Mouse (Mus musculus) adrenal gland, postnatal 4 days (tissue): ENCODE data around the gene Rgsl1. TPM values are rescaled to one million over a fixed set of nuclear protein-coding genes. Genes with fewer than 3 reads are reported as not detected.
"Not testable (repeated sequence)": the region's sequence is repeated elsewhere in the genome, so short reads cannot be mapped to it uniquely, and the experiment has no call there.

Experiments
- DNase-seq, 2 experiments: peaks; one replicate each; pipeline ENCODE4 v3.0.0; 2021 to 2022; ENCODE audit warnings: low spot score in 2 of 2, mixed read lengths in 2 of 2
- long read RNA-seq, 2 experiments: library from polyadenylated mRNA; stranded (forward); transcript quantifications; one replicate each; pipeline ENCODE4 v2.0.0; 2021
- total RNA-seq, 2 experiments: library from RNA; stranded (reverse); gene quantifications; 2 replicates each; pipeline ENCODE4 v1.2.3; 2021

The Rgsl1 gene
- under 1 TPM in 1 of 2 experiments, not detected in 1; 0.11 TPM for total RNA-seq
- long read RNA-seq, experiment 1, result 0 reads
- long read RNA-seq, experiment 2, result 0 reads

DNA sequence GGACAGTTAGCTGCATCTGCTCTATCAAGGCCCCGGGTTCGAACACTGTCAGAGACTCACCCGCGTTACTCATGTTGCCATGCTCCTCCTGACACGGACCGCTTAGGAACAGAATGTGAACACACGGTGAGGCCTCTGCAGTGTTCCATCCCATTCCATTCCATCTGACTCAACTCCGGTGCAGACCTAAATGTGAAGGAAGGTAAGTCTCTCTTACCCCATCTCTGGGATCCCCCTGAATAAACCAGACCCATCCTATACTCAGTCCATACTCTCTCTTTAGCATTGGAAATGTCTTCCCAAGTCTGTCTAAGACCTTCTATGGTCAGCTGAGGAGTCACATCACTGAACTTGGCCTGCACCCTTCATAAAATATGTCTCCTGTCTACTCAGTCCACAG, at the start of gene Rgsl1:
Gene Rgsl1 (minus strand): TSS at position 101 of the 400 bp plus-strand sequence.
- DNase-seq, result no peak

DNA sequence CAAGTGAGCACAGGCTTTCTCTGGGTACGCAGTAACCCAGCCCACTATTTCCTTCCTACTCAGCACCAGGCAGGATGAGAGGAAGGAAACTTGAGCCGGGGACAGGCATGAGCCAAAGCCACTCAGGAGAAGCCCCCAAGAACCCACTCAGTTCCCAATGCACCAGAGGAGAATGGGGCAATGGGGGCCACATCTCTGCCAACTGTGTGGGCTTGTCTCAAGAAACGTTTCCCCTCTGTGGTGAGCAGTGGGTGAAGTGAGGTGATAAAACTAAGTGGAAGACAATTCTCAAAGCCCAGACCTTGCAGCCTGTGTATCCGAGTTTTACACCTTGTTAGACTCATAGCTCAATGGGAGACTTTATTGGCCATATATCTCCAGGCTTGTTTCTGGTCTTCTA, 47.5 kb upstream of the Rgsl1 start, which contains the start of gene Teddm1a:
Gene Teddm1a (plus strand): TSS at position 301 of the 400 bp plus-strand sequence.
- DNase-seq, result no peak

DNA sequence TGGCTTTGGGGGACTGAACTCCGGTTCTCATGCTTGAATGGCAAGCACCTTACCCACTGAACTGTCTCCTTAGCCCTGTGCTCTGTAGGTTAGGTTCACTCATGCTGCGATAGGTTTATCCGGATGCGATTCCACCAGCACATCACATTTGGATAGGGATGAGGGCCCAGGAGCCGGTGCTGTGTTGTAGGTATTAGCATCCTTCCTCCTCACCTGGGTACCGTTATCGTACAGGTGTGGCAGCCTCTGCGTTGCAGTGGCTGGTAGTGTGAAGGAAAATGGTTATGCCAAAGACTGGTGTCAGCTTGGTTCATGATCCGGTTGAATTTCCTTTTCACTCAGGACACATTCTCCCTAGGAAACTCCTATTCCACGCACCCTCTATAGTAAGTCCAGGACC, 46.2 kb upstream of the Rgsl1 start:
- DNase-seq, result no peak

DNA sequence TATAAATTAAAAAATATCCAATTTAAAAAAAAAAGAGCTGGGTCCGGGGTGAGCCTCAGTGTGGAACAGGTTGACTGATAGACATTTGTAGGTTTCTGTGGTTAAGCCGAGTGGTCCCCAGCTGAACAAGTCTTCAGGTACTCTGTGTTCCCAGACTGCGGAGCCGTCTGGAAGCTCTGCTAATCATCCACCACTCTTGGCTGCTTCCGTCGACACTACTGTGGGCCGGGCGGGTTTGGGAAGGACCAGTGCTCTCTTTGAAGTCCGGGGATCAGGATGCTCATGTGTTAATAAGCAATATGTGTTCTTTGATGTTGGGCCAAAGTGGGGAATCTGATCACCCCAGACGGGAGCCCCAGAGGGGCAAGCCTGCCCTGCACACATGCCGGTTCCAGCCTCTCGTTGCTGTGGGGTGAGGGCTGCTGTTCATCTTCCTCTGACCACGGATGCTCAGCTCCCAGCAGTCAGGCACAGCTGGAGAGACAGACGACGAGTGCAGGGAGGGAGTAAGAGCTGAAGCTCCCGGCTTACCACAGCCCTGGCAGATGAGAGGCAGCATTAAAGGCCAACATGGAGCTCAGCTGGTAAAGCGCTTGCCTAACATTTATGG, 42.2 kb upstream of the Rgsl1 start:
- no peak for DNase-seq

DNA sequence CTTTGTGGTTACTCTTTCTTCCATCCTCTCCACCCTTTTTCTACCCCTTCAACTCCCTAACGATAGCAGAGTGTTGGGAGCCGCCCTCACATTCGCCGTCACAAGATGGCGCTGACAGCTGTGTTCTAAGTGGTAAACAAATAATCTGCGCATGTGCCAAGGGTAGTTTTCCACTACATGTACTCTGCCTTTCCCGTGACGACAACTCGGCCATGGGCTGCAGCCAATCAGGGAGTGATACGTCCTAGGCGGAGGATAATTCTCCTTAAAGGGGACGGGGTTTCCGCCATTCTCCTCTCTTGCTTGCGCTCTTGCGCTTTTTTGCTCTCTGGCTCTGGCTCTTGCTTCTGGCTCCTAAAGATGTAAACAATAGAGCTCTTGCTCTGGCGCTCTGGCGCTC, 36.4 kb upstream of the Rgsl1 start:
- DNase-seq, result not testable (repeated sequence)

DNA sequence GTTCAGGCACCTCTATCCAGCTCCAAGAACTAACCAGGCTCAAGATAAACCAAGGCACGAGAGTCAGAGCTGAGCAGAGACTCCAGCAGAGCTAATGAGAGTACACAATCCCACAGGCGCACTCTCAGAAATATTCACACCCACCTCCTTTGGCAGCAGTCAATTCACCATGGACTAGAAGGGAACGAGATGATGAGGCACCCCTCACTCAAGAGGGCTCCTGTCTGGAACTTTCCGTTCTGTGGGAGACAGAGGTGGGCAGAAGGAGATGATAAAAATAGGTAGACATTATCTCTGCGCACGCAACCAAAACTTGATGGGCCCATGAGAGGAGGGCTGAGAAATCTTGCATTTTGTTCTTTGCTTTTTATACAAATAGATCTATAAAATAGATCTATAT, 30.1 kb upstream of the Rgsl1 start, which contains the start of gene Teddm1b:
Gene Teddm1b (plus strand): TSS at position 301 of the 400 bp plus-strand sequence.
- DNase-seq, result no peak

DNA sequence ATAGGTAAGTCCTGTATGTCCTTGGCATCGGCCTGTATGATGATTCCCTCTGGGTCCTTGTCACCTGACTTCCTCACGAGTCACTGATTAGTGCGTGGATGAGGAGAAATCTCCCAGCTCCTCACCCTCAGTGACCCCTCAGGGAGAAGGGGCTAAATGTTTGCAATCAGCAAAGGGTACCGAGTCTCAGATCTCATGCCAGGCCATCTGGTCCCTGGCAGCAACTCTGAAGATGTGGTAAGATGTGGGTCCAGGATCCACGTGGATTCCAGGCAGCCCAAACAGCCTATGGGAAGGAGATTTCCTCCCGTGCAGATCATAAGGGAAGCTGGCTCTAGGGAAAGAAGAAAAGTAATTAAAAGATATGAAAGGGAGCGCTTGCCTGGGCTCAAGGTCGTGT, 12.0 kb upstream of the Rgsl1 start:
- DNase-seq, result no peak

DNA sequence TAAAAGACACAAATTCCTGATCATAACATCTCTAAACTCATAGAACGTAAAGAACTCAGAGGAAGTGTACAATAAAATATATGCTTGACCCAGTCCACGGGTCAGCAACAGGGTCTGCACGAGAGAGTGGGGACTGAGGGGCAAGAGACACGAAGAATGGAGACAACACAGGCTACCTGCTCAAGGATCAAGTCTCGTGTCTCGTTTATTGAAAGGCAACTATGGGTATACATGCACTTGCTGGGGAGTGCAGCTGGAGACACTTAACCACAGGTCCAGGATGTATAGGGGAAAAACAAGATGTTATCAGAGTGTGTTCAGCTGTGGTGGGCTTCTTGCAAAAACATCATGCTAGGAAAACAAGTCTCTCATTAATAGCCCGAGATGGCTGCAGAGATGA, 8.8 kb upstream of the Rgsl1 start:
- not testable (repeated sequence) for DNase-seq

DNA sequence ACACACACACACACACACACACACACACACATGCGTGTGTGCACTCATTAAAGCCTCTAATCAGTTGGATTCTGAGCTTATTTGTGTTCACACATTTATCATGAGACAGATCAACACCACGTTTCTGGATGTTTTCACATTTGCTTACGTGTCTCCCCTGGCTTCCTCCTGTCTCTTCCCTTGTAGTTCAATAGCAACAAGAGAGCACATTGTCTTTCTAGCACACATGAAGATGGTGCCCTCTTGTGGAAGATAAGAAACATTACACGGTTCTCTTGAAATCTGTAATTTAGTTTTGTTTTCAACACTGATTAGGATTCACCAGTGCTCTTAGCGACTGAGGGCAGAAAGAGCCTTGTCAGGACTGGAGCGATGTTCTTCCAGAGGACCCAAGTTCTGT, 2.9 kb upstream of the Rgsl1 start:
- DNase-seq, result no peak

DNA sequence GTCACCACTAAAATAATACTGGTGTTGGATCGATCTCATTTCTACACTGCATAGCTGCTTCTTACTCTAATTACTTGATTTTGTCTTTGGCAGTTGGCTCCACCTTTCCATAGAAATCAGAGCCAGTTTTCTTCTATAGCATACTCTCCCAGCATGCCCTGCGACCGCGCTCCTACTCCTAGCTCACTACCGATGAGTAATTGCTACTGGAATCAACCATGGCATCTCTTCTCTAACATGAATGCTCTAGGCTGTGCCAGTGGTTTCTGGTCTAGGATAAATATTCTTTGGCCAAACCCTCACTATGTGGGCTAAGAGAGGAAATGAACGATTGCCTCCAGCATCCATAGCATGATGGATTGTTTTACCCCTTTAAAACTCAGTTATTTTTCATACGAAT, 2.5 kb upstream of the Rgsl1 start:
- DNase-seq, result no peak

DNA sequence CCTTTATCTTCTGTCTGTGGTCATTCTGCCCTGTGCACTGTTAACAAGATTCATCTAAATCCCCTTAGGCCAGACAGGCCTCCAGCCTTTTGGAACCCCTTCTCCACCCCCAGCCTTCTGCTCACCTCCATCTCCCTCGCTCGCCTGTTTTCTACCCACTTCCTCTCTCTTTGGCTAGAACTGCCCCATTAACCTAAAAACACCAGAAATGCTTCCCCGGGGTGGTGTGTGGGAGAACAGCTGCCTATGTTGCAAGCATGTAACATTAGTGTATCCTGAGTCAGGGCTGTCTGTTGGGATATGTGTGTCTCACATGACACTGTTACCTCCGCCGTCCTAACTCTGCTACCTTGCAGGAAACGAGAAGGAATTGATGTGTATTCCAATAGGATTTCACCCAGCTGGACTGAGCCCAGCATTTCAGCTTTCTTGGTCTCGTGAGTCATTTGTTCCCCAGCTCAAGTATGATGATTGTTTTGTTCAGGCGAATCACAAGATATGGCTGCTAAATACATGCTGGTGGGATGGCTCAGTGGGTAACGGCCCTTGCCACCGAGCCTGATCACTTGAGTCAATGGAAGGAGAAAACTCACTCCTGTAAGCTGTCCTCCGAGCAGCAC, 1.7 kb downstream of the Rgsl1 start:
- no peak for DNase-seq

DNA sequence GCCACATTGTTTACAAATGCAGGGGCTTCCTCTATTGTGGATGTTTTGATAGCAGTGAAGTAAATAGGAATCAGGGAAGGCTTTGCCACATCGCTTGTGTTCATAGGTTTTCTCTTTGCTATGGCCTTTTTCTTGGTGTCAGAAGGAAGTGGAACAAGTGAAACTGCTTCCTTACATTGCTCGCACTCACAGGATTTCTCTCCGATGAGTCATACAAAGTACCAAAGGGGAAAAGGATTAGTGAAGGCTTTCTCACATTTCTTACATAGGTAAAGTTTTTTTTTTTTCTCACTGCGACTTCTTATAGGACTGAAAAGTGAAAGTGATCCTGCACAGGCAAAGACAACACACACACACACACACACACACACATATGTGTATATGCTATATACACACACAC, 7.9 kb downstream of the Rgsl1 start:
- no peak for DNase-seq

DNA sequence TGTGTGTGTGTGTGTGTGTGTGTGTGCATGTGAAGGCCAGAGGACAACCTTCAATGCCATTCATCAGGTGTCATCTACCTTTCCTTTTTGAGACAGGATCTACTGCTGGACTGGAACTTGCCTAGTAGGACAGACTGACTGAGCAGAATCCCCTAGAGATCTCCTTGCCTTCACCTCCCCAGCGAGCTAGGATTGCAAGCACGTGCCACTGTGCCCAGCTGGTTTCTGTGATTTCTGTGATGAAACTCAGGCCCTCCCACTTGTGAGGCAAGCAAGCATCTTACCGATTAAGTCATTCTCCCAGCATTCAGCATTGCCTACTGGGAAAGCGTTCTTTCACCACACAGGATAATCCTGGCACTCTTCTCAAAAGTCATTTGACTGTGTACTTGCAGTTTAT, 13.2 kb downstream of the Rgsl1 start:
- no peak for DNase-seq

DNA sequence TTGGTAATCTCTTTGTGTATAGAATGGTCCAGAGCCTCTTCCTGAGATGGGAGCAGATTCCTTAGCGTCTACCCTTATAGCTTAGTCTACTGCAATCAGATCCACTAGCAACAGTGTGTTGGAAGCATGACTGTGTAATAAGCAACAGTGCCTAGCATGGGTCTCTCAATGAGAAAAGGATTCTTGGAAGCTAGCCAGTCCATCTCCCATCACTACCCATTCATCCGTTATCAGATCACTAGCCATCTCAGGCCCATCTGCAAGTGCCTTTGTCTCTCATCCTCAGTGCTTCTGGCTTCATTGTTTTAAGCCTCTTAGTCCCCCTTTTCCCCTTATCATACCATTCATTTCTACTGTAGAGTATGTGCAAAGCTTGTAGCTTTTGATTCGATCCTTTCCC, 23.7 kb downstream of the Rgsl1 start:
- no peak for DNase-seq

DNA sequence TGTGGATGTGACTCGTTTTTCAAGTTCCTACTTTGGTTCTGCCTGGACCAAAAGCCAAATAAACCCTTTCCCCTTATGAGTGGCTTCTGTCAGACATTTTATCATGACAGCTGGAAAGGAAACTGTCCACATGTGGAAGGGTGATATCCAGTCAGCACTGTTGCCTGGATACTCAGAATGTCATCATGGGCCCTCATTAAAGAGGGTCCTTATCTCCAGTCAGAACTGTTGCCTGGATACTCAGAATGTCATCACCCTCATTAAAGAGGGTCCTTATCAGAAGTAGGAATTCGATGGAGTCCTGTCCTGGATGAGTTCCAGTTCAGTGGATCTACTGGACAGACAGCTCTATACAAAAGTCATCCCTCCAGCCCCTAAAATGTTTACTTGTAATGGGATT, 29.7 kb downstream of the Rgsl1 start:
- no peak for DNase-seq

DNA sequence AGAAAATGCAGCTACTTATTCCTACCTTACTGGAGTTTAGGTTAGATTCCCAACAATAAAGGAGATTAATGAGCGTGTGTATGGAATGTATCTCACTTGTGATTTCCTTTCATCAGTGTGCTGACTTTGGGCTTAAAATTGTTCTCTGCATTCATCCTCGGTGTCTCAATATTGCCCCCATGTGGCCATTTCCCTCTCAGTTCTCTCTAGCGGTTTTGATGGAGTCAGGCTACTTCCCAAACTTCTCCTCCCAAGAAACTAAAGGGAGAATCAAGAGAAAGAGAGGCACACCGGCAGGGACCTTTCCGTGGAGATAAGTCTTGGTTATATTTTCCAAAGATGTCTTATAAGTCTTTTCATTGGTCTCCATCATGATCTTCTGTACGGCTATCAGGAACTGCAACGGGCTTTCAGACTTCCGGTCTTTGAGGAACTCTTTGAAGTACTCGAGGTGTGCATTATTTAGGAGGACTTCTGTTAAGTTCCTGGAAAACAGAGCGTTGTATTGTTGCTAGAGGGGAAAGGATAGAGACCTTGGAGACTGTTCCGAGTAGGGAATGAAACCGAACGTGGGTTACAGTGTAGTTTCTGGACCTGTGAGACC, 36.5 kb downstream of the Rgsl1 start:
- peak; percentile 13 to 43 for DNase-seq

DNA sequence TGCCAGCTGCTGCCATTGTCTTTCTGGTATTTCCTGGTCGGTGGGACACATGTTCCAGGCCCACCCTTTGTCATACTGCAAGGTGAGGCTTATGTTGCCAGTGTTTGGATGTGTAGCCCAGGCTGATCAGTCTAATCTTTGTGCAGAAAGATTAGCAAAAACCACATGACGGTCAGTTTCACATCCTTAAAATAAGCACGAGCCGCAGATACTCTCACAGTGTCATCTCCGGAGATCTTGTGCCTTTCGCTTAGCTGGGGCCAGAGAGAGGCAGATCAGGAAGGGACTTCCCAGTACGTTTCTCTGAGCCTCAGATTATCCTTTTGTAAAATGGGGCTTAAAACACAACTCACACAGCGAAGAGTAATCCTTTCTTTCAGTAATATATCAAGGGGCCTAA, 40.4 kb downstream of the Rgsl1 start:
- DNase-seq, result no peak

DNA sequence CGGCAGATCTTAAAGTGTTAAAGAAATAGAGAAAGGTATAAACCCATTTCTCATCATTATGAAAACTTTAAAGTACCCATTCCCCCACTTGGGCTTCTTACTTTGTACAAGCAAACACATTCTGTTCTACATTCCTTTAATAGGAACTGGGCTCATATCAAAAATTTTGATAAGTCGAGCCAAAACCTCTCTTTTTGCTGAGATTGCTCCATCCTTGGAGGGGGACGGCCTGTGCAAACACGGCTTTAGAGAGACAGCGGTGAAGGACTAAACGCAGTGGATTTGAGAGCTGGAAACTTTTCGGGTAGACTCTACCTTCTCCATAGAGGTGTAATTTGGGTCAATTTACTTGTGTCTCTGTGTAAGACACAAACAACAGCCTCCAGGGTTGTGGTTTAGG, 41.3 kb downstream of the Rgsl1 start:
- DNase-seq, result no peak

DNA sequence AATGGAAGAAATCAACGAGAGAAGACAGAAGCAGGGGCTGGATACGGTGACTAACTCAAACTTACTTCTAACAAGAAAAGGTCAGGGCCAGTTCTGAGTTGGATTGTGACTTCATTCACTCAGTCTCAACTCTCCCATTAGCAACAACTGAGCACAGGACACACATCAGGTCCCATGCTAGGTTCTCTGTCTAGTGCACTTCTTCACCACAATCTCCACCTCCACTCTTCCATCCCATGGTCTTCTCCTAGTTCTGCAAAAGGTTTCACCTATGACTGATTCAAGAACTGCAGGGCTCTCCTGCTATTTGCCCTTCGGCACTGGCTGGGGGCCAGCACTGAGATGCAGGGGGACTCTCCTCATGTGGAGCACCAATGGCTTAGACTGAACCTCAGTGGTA, 49.7 kb downstream of the Rgsl1 start:
- DNase-seq, result no peak

DNA sequence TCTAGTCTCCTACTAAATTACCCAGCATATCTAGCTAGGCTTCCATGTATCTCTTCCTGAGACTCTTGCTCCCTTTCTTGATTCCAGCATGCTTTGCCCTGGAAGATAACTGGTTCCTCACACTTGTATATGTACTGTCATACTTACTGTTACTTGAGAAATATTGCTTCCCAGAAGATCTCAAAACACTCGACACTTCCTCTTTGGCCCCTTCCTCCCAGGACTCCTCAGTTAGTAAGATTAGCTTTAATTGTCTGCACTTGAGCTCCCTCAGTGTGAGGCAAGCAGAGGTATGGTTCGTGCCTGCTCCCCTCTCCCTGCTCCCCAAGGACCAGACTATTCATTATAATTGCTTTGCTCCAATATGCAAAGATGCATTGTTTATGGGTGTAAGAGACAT, 53.2 kb downstream of the Rgsl1 start:
- no peak for DNase-seq

DNA sequence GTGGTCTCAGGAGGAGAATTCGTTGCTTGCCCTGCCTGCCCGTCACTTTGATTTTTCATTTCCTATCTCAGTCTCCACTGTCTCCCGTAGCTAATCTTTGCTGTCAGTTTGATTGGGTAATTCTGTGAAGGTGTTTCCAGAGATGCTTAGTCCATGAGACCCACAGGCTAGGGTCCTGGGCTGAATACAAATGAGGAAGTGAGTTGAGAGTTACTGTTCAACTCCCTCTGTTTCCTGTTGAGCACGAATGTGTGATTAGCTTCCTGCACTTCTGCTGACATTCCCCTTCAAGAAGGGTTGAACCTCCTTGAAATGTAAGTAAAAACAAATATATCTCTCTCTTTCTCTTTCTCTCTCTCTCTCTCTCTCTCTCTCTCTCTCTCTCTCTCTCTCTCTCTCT, 58.3 kb downstream of the Rgsl1 start:
- no peak for DNase-seq

DNA sequence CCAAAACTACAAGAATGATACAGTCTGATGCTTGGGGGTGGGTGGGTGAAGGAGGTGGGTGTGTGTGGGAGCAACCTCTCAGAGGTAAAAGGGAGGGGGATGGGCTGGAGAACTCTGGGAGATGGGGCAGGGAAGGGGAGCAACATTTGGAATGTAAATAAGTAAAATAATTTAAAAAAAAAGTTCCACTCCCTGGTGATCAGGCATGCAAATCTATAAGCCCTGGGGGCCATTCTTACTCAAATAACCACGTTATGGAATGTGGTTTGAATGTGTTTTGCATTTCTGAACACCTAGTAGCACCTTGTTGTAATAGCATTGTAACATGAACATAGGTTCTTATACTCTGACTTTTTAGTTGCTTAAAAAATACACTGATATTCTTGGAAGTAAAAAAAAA, 60.6 kb downstream of the Rgsl1 start:
- DNase-seq, result no peak

DNA sequence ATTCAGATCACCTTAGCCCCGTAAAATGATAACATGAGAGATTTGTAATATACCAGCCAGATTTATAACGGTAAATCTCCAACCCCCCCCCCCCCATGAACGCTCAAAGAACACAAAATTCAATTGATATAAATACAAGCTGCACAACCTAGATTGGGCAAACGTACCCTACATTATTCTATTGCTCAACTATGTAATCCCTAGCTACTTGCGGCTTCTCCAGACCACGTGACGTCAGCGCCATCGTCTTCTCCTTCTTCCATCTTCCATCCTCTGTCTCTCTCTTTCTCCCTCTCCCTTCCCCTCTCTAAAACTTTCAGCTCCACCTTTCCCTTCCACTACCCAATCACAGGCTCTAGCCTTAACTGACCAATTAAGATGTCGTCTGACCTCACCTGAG, 65.7 kb downstream of the Rgsl1 start:
- no peak for DNase-seq
